Mouse (Mus musculus): ENCODE data around the gene Gm10277. TPM values are rescaled to one million over a fixed set of nuclear protein-coding genes. Genes with fewer than 3 reads are reported as not detected.
"Not testable (repeated sequence)": the region's sequence is repeated elsewhere in the genome, so short reads cannot be mapped to it uniquely, and the experiment has no call there.

The Gm10277 gene
- total RNA-seq, 2 experiments from 2014 or later = not detected

- peak; percentile 21 for DNase-seq
Measured at GRCm38 (mm10) chr11:77771879-77772713, 15.5 kb downstream of the Gm10277 start.

GRCm38 (mm10) chr11:77770346-77770745 lies 17.2 kb downstream of the Gm10277 start:
- no peak for DNase-seq

- DNase-seq = no peak
Measured at GRCm38 (mm10) chr11:77769496-77769895, 18.1 kb downstream of the Gm10277 start.

- peak; percentile 75 for DNase-seq
Measured at GRCm38 (mm10) chr11:77766351-77767001, 21.1 kb downstream of the Gm10277 start.

GRCm38 (mm10) chr11:77765459-77765777 lies 22.1 kb downstream of the Gm10277 start:
- DNase-seq = no peak

GRCm38 (mm10) chr11:77764694-77765458 lies 22.7 kb downstream of the Gm10277 start:
- DNase-seq = peak; percentile 46

- DNase-seq = peak; percentile 65
Measured at GRCm38 (mm10) chr11:77763673-77764340, 23.7 kb downstream of the Gm10277 start.

GRCm38 (mm10) chr11:77762783-77763672 lies 24.5 kb downstream of the Gm10277 start, which contains the start of gene Myo18a:
TSS of gene Myo18a (plus strand) at chr11:77763246.
- peak; percentile 97 for DNase-seq

- DNase-seq = no peak
Measured at GRCm38 (mm10) chr11:77760031-77760430, 27.5 kb downstream of the Gm10277 start.

- DNase-seq = no peak
Measured at GRCm38 (mm10) chr11:77753469-77753868, 34.1 kb downstream of the Gm10277 start.

GRCm38 (mm10) chr11:77752525-77752924 lies 35.0 kb downstream of the Gm10277 start:
- no peak for DNase-seq

GRCm38 (mm10) chr11:77748996-77749395 lies 38.6 kb downstream of the Gm10277 start:
- peak; percentile 61 for DNase-seq

- DNase-seq = not testable (repeated sequence)
Measured at GRCm38 (mm10) chr11:77747103-77747502, 40.4 kb downstream of the Gm10277 start.

GRCm38 (mm10) chr11:77746652-77747051 lies 40.9 kb downstream of the Gm10277 start:
- DNase-seq = no peak

GRCm38 (mm10) chr11:77743966-77744365 lies 43.6 kb downstream of the Gm10277 start:
- peak; percentile 64 for DNase-seq

- no peak for DNase-seq
Measured at GRCm38 (mm10) chr11:77738555-77738954, 49.0 kb downstream of the Gm10277 start.

- peak; percentile 94 for DNase-seq
Measured at GRCm38 (mm10) chr11:77737289-77737688, 50.3 kb downstream of the Gm10277 start.

Data from adrenal gland, postnatal 10 days (tissue).